Mouse (Mus musculus) kidney, postnatal 36 days (tissue): ENCODE results near the gene Rae1.
A peak's percentile ranks its signal among the peaks of the same experiment; 100 is the strongest.

ENCODE experiments used
- DNase-seq, 2 experiments: peaks; one replicate each; pipeline ENCODE4 v3.0.0; 2021 to 2022; ENCODE audit warnings: mixed read lengths in 2 of 2

The Rae1 gene

GRCm38 (mm10) chr2:173028508-173029031 is 28.7 kb downstream of the Rae1 start:
- DNase-seq: no peak

DNA sequence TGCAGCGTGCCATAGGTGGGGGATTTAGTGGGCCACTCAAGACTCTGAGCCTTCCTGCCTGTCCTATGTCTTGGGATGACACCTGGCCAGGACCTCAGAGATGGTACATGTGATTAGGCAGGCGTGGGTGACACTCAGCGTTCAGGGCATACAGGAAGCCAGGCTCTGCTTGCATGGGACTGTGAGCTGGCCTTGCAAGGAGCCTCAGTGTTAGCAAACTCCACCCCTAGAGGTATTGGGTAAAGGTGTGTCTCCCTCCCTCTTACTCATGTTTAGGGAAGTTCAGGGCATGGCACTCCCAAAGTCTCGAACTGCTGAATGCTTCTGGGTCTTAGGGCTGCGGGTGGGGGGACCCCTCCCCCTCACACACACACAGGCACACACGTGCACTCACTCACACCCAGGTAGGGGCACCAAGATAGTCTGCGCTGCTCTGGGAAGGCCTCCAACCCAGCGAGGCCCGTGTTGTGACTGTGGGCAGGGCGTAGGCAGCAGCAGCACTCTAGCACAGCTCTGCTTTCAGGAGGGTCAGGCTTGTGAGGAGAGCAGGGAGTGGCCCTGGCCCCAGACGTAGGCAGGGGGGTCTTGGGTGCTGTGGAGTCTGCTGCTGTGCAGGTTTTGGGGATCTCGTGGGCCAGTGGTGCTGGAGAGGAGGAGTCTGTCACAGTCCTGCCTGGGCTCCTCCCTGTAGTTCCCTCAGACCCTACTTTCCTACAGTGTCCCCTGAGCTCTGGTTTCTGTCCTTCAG is 30.8 kb downstream of the Rae1 start:
- no peak for DNase-seq

DNA sequence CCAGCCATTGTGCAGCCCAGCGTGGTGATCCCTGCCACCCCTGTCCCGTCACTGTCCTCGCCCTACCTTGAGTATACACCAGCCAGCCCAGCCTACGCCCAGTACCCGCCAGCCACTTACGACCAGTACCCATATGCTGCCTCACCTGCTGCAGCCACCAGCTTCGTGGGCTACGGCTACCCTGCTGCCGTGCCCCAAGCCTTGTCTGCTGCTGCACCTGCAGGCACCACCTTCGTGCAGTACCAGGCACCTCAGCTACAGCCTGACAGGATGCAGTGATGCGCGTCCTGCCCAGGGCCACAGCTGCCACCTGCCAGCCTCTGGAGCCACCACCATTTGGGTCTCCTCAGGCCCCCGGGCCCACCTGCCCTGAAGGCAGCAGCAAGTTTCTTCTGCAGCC is 33.6 kb downstream of the Rae1 start:
- no peak for DNase-seq

GRCm38 (mm10) chr2:173034998-173035397 is 35.1 kb downstream of the Rae1 start:
- no peak for DNase-seq

GRCm38 (mm10) chr2:173035653-173036052 is 35.7 kb downstream of the Rae1 start:
- no peak for DNase-seq

- no peak for DNase-seq
Measured at GRCm38 (mm10) chr2:173036055-173036454, 36.1 kb downstream of the Rae1 start.

DNA sequence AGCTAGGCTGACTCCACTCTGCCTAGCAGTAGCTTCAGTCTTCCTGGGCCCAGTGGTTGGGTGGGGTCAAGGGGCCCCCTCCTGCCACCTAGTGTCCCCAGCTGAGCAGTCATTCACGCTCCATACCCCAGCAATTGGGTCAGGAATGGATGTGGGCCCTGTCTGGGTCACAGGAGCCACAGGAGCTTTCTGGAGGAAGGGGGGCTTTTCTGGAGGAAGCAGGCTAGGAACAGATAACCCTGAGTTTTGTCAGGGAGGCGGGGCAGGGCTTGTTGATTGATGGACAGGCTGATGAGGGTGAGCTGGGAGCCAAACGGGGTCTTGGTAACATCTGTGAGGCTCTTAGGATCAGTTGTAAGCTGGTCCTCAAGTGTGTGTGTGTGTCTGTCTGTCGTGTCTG is 36.7 kb downstream of the Rae1 start:
- no peak for DNase-seq

DNA sequence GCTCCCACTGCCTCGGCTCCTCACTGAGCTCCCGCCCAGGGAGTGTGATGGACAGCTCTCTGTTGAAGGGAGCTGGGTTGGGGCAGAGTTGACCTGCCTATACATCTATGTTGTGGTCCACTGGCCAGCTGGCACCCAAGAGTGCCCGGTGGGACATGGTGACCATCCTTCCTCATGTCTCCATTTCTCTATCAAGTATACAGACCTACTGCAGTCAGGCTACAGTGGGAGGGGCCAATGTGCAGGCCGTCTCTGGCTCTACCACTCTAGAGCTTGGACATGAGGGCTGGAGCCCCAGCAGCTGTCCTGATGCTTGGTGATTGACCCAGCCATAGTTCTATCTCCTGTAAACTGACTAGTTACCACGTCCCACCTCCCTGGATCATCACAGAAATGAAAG is 37.4 kb downstream of the Rae1 start:
- DNase-seq: no peak

GRCm38 (mm10) chr2:173037827-173038607 is 38.1 kb downstream of the Rae1 start:
- DNase-seq: no peak

DNA sequence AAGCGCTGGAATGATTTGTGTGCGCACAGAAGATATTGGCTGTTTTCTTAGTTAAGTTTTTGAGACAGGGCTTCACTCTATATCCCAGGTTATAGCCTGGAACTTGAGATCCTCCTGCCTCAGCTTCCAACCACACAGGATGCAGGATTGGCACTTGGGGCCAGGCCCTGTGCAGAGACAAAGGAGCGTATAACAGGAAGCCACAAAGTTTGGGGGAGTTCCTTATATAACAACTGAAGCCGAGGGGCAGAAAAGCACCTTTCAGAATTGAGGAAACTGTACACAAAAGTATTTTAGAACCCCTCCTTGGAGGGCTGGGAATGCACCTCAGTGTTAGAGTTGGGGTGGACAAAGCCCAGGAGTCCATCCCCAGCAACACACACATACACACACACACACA is 39.1 kb downstream of the Rae1 start:
- no peak for DNase-seq

- no peak for DNase-seq
Measured at GRCm38 (mm10) chr2:173040803-173041202, 40.9 kb downstream of the Rae1 start.

DNA sequence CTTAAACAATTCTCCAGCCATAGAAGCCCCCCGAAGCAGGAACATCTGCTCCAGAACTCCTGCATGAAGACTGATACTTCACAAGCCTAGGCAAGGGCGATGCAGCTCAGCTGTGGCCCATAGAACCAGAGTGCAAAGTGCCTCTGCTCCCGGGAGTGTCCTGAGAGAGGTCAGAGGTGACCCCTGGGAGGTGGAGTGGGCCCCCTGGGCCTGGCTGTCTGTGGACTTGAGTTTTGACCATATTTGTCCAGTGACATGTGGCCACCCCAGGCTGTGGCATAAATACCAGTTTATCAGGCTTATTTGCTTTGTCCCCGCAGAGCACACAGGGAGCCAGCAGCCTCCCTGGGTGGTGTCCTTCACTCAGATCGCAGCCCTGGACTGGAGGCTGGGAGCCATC is 41.3 kb downstream of the Rae1 start:
- peak in 1 of 2 experiments; percentile 55 for DNase-seq

DNA sequence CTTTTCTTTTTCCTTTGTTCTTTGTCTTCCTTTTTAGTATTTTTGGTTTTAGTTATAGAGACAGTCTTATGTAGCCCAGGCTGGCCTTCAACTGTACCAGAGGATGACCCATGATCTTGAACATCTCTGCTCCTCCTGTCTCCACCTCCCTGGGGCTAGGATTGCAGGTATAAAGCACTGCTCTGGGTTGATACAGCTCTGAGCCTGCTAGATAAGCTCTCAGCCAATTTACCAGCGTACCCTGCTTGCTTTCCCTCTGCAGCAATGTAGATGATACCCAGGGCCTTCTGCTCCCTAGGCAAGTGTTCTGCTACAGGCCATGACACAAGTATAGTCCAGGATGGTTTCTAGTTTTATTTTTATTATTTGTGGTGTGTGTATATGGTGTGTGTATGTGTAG is 42.0 kb downstream of the Rae1 start:
- no peak for DNase-seq

DNA sequence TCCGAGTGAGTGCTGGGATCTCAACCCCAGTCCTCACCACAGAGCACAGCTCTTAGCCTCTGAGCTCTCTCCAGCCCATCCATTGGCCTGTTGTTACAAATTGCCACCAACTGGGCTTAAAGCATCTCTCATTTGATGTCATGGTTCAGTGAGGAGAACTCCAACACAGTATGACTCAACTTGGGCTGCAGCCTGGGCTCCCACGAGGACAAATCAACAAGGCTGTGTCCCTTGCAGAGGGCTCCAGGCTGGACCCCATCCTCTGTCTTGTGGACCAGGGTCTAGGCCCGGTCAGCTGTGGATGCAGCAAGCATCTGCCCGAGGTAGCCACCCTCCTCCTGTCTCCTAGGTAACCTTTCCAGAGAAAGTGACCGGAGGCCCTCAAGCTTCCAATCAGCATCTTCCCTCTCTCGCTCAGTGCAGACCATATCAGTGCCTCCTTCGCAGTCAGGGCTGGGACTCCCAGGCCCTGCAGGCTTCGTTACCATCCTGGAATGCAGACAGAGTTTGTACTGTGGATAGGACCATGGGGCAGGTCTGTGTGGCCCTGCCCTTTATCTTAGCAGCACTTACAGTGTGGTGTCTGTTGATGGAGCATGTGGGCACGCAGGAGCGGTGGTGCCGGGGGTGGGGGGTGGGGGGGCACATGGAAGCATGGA is 42.7 kb downstream of the Rae1 start:
- no peak for DNase-seq

DNA sequence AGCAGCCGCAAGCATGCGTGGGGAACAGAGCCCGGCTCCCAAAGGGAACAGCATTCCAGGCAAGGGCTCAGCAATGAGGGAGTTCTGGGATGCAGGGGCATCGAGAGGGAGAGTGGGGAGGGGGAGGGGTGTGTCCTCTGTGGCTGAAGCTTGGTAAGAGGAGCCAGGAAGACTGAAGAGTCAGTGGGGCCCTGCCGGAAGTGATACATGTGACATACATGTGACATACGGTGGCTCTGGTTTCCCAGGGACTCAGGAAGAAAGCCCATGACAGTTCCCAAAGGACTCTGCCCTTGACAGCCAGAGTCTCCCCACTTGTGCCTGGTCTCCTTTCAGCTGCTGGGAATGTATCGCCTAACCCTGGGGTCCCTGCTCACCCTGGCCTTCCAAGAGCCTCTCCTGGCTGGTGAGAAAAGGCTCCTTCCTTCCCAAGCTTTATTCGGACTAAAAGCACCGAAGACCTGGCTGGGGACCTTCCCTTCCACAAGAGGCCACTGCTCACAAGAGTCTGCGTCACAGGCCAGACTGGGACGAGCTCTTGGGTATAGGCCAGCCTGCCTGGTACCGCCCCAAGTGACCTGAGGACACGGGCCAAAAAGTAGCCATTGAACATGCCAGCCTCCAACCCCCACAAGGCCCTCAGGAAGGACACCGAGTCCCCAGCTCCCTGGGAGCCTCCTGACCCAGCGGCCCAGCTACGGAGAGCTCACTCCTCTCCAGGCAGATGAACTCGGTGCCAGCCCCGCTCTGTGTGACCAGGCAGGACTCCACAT is 44.5 kb downstream of the Rae1 start:
- DNase-seq: peak; percentile 81 to 86

DNA sequence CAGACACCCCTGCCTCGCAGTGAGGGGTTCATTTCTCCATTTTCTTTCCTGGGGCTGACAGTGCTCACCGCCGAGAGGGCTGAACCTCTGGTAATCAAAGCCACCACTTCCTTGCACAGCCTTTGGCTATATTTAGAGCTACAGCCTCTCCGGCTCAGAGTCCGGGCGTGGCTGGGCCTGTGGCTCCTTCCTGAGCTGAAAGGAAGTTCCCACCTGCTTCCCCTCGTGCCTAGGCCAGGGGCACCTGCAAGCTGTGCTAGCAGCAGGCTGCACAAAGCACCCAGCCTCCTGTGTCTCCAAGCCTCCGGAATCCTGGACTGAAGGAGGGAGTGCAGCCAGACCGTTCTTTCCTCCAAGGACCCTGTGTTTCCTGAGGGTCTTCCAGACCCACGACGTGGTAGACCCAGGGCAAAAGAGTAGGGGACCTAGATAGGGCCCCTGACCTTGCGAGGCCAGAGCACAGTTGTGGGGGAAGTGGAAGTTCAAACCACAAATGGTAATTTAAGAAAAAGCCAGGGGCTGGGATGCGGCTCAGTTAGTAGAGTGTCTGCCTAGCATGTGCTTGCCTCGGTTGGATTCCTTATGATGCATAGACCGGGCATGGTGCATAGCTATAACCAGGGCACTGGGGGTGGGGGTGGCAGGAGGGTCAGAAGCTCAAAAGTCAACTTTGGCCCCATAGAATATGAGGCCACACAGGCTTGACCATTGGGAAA is 46.8 kb downstream of the Rae1 start:
- DNase-seq: peak in 1 of 2 experiments; percentile 29

GRCm38 (mm10) chr2:173047471-173047870 is 47.6 kb downstream of the Rae1 start:
- peak; percentile 55 to 67 for DNase-seq

GRCm38 (mm10) chr2:173048041-173048745 is 48.3 kb downstream of the Rae1 start:
- no peak for DNase-seq

- DNase-seq: peak in 1 of 2 experiments; percentile 63
Measured at GRCm38 (mm10) chr2:173049231-173049630, 49.3 kb downstream of the Rae1 start.

GRCm38 (mm10) chr2:173049817-173050216 is 49.9 kb downstream of the Rae1 start:
- peak in 1 of 2 experiments; percentile 18 for DNase-seq
